Mouse (Mus musculus): ENCODE data around the gene Slc44a3.
"Not testable (repeated sequence)": the region's sequence is repeated elsewhere in the genome, so short reads cannot be mapped to it uniquely, and the experiment has no call there.

Slc44a3 gene

GRCm38 (mm10) chr3:121552723-121553122 lies 20.5 kb upstream of the Slc44a3 start:
- DNase-seq (ENCODE audit: low spot score), result no peak

GRCm38 (mm10) chr3:121550370-121550769 lies 18.2 kb upstream of the Slc44a3 start:
- peak; percentile 82 for DNase-seq (ENCODE audit: low spot score)

- no peak for DNase-seq (ENCODE audit: low spot score)
These were observed 15.8 kb upstream of the Slc44a3 start for GRCm38 (mm10) chr3:121547851-121548624.

GRCm38 (mm10) chr3:121540621-121541020 lies 8.4 kb upstream of the Slc44a3 start:
- DNase-seq (ENCODE audit: low spot score), result no peak

GRCm38 (mm10) chr3:121539871-121540431 lies 7.7 kb upstream of the Slc44a3 start:
- peak; percentile 83 for DNase-seq (ENCODE audit: low spot score)

- DNase-seq (ENCODE audit: low spot score), result not testable (repeated sequence)
These were observed 6.6 kb upstream of the Slc44a3 start for GRCm38 (mm10) chr3:121538847-121539246.

- no peak for DNase-seq (ENCODE audit: low spot score)
These were observed 5.8 kb upstream of the Slc44a3 start for GRCm38 (mm10) chr3:121537996-121538395.

GRCm38 (mm10) chr3:121536803-121537202 lies 4.6 kb upstream of the Slc44a3 start:
- no peak for DNase-seq (ENCODE audit: low spot score)

- DNase-seq (ENCODE audit: low spot score), result peak; percentile 83
These were observed 3.8 kb upstream of the Slc44a3 start for GRCm38 (mm10) chr3:121535813-121536504.

GRCm38 (mm10) chr3:121531370-121532148 lies 645 bp downstream of the Slc44a3 start:
- DNase-seq (ENCODE audit: low spot score), result no peak

GRCm38 (mm10) chr3:121530546-121531258 lies 1.5 kb downstream of the Slc44a3 start:
- peak; percentile 37 for DNase-seq (ENCODE audit: low spot score)

- no peak for DNase-seq (ENCODE audit: low spot score)
These were observed 5.8 kb downstream of the Slc44a3 start for GRCm38 (mm10) chr3:121526096-121527093.

GRCm38 (mm10) chr3:121521633-121522125 lies 10.5 kb downstream of the Slc44a3 start:
- no peak for DNase-seq (ENCODE audit: low spot score)

GRCm38 (mm10) chr3:121521123-121521522 lies 11.1 kb downstream of the Slc44a3 start:
- DNase-seq (ENCODE audit: low spot score), result no peak

- DNase-seq (ENCODE audit: low spot score), result no peak
These were observed 15.2 kb downstream of the Slc44a3 start for GRCm38 (mm10) chr3:121517030-121517429.

GRCm38 (mm10) chr3:121509141-121509540 lies 23.1 kb downstream of the Slc44a3 start:
- no peak for DNase-seq (ENCODE audit: low spot score)

GRCm38 (mm10) chr3:121507678-121508077 lies 24.5 kb downstream of the Slc44a3 start:
- no peak for DNase-seq (ENCODE audit: low spot score)

- no peak for DNase-seq (ENCODE audit: low spot score)
These were observed 25.4 kb downstream of the Slc44a3 start for GRCm38 (mm10) chr3:121506756-121507155.

GRCm38 (mm10) chr3:121506175-121506574 lies 26.0 kb downstream of the Slc44a3 start:
- DNase-seq (ENCODE audit: low spot score), result no peak

GRCm38 (mm10) chr3:121504927-121505487 lies 27.2 kb downstream of the Slc44a3 start:
- no peak for DNase-seq (ENCODE audit: low spot score)
